Mouse (Mus musculus): ENCODE measurements around the gene Ap1s3.

DNA sequence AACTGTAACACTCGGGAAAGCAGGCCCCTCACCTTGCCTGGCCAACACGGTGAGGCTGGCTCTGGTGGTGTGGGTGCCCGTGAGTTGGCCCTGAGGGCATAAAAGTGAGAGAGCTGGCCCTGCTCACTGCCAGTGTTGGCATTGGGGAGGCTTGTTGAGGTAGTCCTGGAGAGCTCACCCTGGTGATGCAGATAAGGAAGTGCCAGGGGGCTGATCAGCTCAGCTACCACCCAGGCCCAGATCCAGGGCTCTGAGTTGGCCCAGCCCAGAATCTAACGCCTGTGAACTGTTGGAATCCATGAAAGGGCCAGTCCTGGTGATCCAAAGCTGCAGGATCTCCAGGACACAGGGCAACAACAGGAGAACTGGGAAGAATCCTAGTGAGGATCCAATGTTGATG, 40.3 kb downstream of the Ap1s3 start:
- no peak for TF ChIP-seq POLR2A (IDR thresholded peaks at IDR 0.05; ENCODE audit: insufficient read depth, low read depth, low read length)
- TF ChIP-seq CTCF (IDR thresholded peaks at IDR 0.05; ENCODE audit: insufficient read depth, low read depth, low read length), result no peak
